ENCODE assay signal across 7 mouse cellular contexts in the genomic region with DNA sequence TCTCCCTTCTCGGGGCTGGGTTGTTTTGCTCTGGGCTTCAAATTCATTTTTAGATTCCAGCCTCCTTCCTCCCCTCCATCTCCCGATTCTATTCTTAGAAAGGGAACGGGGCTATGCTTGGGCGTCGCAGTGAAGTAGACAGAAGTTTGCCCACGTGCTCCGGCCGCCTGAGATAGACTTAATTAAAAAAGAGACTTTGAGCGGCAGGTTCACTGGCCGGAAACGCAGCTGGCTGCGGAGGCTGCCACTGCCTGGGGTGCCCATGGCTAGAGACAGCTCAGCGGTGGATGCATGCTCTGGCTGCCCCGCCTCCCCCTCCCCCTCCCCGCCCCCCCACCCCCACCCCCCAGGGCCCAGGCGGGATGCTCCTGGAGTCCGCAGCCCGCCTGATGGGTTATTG. TPM values are rescaled to one million over a fixed set of nuclear protein-coding genes. Genes with fewer than 3 reads are reported as not detected.
DNase-seq lines count a peak whose midpoint lies in the region; ATAC-seq and TF ChIP-seq lines count a peak whose summit lies in the region.

No protein-coding gene starts in this region.

- no peak for ATAC-seq in embryonic facial prominence, embryonic 12.5 days (ENCODE audit: insufficient number of reproducible peaks, insufficient read depth, low FRiP score, low TSS enrichment)
- ATAC-seq in intestine, postnatal 0 days, result peak; percentile 61

- peaks cover 12% of the 10 kb centered on the region for H3K4me1 ChIP-seq in embryonic facial prominence, embryonic 12.5 days
- no peaks in the 10 kb centered on the region for H3K4me1 ChIP-seq in intestine, postnatal 0 days (replicated peaks; ENCODE audit: control insufficient read depth, insufficient read depth, low read length)

- no peak overlapping the region for H3K9ac ChIP-seq in embryonic facial prominence, embryonic 12.5 days
- H3K9ac ChIP-seq in intestine, postnatal 0 days (ENCODE audit: low read depth, low read length), result no peak overlapping the region

- H3K36me3 ChIP-seq in embryonic facial prominence, embryonic 12.5 days, result no peaks in the 10 kb centered on the region
- H3K36me3 ChIP-seq in intestine, postnatal 0 days (ENCODE audit: control insufficient read depth, insufficient read depth), result no peaks in the 10 kb centered on the region

- no peaks in the 10 kb centered on the region for H3K9me3 ChIP-seq in embryonic facial prominence, embryonic 12.5 days
- H3K9me3 ChIP-seq in intestine, postnatal 0 days (ENCODE audit: control insufficient read depth), result no peaks in the 10 kb centered on the region

- peak overlapping the region; percentile 17; the same call in 1 of the 2 replicates for H3K4me3 ChIP-seq in embryonic facial prominence, embryonic 12.5 days
- no peak overlapping the region for H3K4me3 ChIP-seq in intestine, postnatal 0 days (ENCODE audit: low read depth, low read length)

- no peak for TF ChIP-seq CTCF in intestine, postnatal 0 days (IDR thresholded peaks at IDR 0.05; ENCODE audit: low read depth)

- H3K27ac ChIP-seq in embryonic facial prominence, embryonic 12.5 days, result peak overlapping the region; percentile 51; the same call in 1 of the 2 replicates
- no peak overlapping the region for H3K27ac ChIP-seq in intestine, postnatal 0 days (ENCODE audit: low read depth, low read length)

- WGBS in embryonic facial prominence, embryonic 12.5 days, result 2% methylated on average over 16 of the region's 18 CpGs
- 10% methylated on average over 17 of the region's 18 CpGs for WGBS in intestine, postnatal 0 days

- H3K27me3 ChIP-seq in embryonic facial prominence, embryonic 12.5 days, result 0 out of 2 replicates have a peak, but pooled peaks cover 9% of the 10 kb centered on the region
- 0 out of 2 replicates have a peak, but pooled peaks cover 11% of the 10 kb centered on the region for H3K27me3 ChIP-seq in intestine, postnatal 0 days (replicated peaks; ENCODE audit: control insufficient read depth, insufficient read depth, low read length)

- peak; percentile 89 for DNase-seq in brain, adult 2 months (ENCODE audit: low read depth, low spot score)
- peak; percentile 48 for DNase-seq in heart, adult 8-10 months (ENCODE audit: low spot score)
- DNase-seq in left cerebral cortex, postnatal 36 days (ENCODE audit: low spot score in 2 of 2), result peak; percentile 72 to 75
- DNase-seq in neural tube, embryonic 10.5 days (ENCODE audit: extremely low spot score, low spot score), result peak; percentile 43
- peak; percentile 17 to 33 for DNase-seq in thymus, postnatal 36 days

- intact Hi-C loops in left cerebral cortex, postnatal 36 days (cut with DNase I), result loop anchor here (2.0 to 10.0 kb wide), 3 partner anchors 33 to 203 kb away; no protein-coding TSS in a partner anchor

- peak overlapping the region; percentile 50 for H3K4me2 ChIP-seq in embryonic facial prominence, embryonic 12.5 days (replicated peaks)
- 0 out of 2 replicates have a peak overlapping the region, but pooled peaks have one; percentile 13 for H3K4me2 ChIP-seq in intestine, postnatal 0 days (replicated peaks; ENCODE audit: low read depth)

RNA-seq across cellular contexts. Expression of gene Pmepa1, which starts 31.2 kb away (rescaled TPM):
- polyA plus RNA-seq in embryonic facial prominence, embryonic 12.5 days (2016; fragmentation: Nextera tagmentation; extraction: Ambion mirVana), result 5.8 and 6.7 TPM in 2 replicates
- 10 to 100 TPM; 24.5 to 31.5 (median 27.0) TPM for total RNA-seq in heart, adult 8-10 months (2022)
- polyA plus RNA-seq in intestine, postnatal 0 days (2015; fragmentation: Nextera tagmentation; extraction: Ambion mirVana), result 5.9 and 6.4 TPM in 2 replicates
- total RNA-seq in left cerebral cortex, postnatal 36 days (2021), result 10 to 100 TPM; 38.2 to 50.7 TPM

Comparison
In these comparisons a context has a peak if more than half of its experiments do, and no peak if none do; other contexts are left out.
1. DNase-seq: peak in every context shown above with its lines; median percentile 89 in brain, adult 2 months; 74 in left cerebral cortex, postnatal 36 days; 48 in heart, adult 8-10 months; 43 in neural tube, embryonic 10.5 days; 25 in thymus, postnatal 36 days.